Mouse (Mus musculus): ENCODE data around the gene Casp12.

GRCm38 (mm10) chr9:5347381-5347780 lies 2.2 kb downstream of the Casp12 start:
- TF ChIP-seq POLR2A (IDR thresholded peaks at IDR 0.05; ENCODE audit: extremely low read depth, insufficient read depth, low read length) (no peak), CTCF (IDR thresholded peaks at IDR 0.05; ENCODE audit: low read depth, low read length) (no peak)

Data from liver, adult 2 months (tissue).